Mouse (Mus musculus): ENCODE measurements around the gene Zfp575. TPM values are rescaled to one million over a fixed set of nuclear protein-coding genes. Genes with fewer than 3 reads are reported as not detected.

Gene Zfp575
- polyA plus RNA-seq, 1 experiment from 2014 or later: 3.0 TPM

- Histone ChIP-seq H3K9me3 (no peaks in the 10 kb centered on the region), H3K4me2 (no peak overlapping the region), H3K4me3 (no peak overlapping the region), H3K4me1 (no peaks in the 10 kb centered on the region), H3K9ac (no peak overlapping the region), H3K27ac (no peak overlapping the region), H3K36me3 (peaks cover 47% of the 10 kb centered on the region), H3K27me3 (no peaks in the 10 kb centered on the region)
- 95% methylated on average over 10 of the region's 10 CpGs for whole genome bisulfite sequencing
- ATAC-seq (ENCODE audit: borderline replicate concordance, extremely low read depth, low FRiP score, low TSS enrichment): no peak
Measured at GRCm38 (mm10) chr7:24555786-24556185, 31.7 kb downstream of the Zfp575 start.

GRCm38 (mm10) chr7:24551985-24552759, 35.3 kb downstream of the Zfp575 start:
- no peak overlapping the region for H3K4me3 ChIP-seq

GRCm38 (mm10) chr7:24547534-24548036, 39.9 kb downstream of the Zfp575 start:
- no peak for ATAC-seq (ENCODE audit: borderline replicate concordance, extremely low read depth, low FRiP score, low TSS enrichment)

More at GRCm38 (mm10) chr7:24551985-24552759, 35.3 kb downstream of the Zfp575 start:
- Histone ChIP-seq H3K9me3 (no peaks in the 10 kb centered on the region), H3K27ac (no peak overlapping the region), H3K27me3 (no peaks in the 10 kb centered on the region), H3K4me1 (peaks cover 8% of the 10 kb centered on the region), H3K36me3 (peaks cover 58% of the 10 kb centered on the region), H3K4me2 (no peak overlapping the region), H3K9ac (no peak overlapping the region)
- no peak for ATAC-seq (ENCODE audit: borderline replicate concordance, extremely low read depth, low FRiP score, low TSS enrichment)
- 85% methylated on average over 12 of the region's 12 CpGs for WGBS

GRCm38 (mm10) chr7:24546634-24547389, 40.6 kb downstream of the Zfp575 start:
- Histone ChIP-seq H3K4me3 (peak overlapping the region; percentile 75), H3K27ac (peak overlapping the region; percentile 75), H3K9ac (peak overlapping the region; percentile 67), H3K27me3 (no peaks in the 10 kb centered on the region), H3K36me3 (peaks cover 24% of the 10 kb centered on the region), H3K4me1 (peaks cover 18% of the 10 kb centered on the region), H3K9me3 (no peaks in the 10 kb centered on the region), H3K4me2 (peak overlapping the region; percentile 60)
- peak; percentile 99 for ATAC-seq (ENCODE audit: borderline replicate concordance, extremely low read depth, low FRiP score, low TSS enrichment)
- 3% methylated on average over 57 of the region's 57 CpGs for WGBS

More at GRCm38 (mm10) chr7:24547534-24548036, 39.9 kb downstream of the Zfp575 start:
- WGBS: 12% methylated on average over 13 of the region's 13 CpGs
- H3K27ac ChIP-seq: peak overlapping the region; percentile 47; the same call in 1 of the 2 replicates
- peaks cover 32% of the 10 kb centered on the region for H3K36me3 ChIP-seq
- H3K9me3 ChIP-seq: no peaks in the 10 kb centered on the region
- H3K9ac ChIP-seq: peak overlapping the region; percentile 67
- peaks cover 18% of the 10 kb centered on the region for H3K4me1 ChIP-seq
- H3K4me3 ChIP-seq: peak overlapping the region; percentile 75
- H3K27me3 ChIP-seq: no peaks in the 10 kb centered on the region
- peak overlapping the region; percentile 60 for H3K4me2 ChIP-seq

GRCm38 (mm10) chr7:24546068-24546614, 41.3 kb downstream of the Zfp575 start, which contains the start of the genes Pinlyp and Xrcc1:
TSS of gene Pinlyp (minus strand) at chr7:24546118.
TSS of gene Xrcc1 (plus strand) at chr7:24546289.
- Histone ChIP-seq H3K36me3 (peaks cover 24% of the 10 kb centered on the region), H3K27ac (peak within 1 kb of the TSS; percentile 75), H3K4me1 (peaks cover 18% of the 10 kb centered on the region), H3K9ac (peak within 1 kb of the TSS; percentile 67), H3K9me3 (no peaks in the 10 kb centered on the region), H3K4me3 (peak within 1 kb of the TSS; percentile 75), H3K4me2 (peak within 1 kb of the TSS; percentile 60), H3K27me3 (no peaks in the 10 kb centered on the region)
- 32% methylated on average over 13 of the region's 13 CpGs for WGBS
- no peak for ATAC-seq (ENCODE audit: borderline replicate concordance, extremely low read depth, low FRiP score, low TSS enrichment)

- Histone ChIP-seq H3K36me3 (peaks cover 11% of the 10 kb centered on the region), H3K4me3 (no peak overlapping the region), H3K27me3 (no peaks in the 10 kb centered on the region), H3K27ac (no peak overlapping the region), H3K4me2 (no peak overlapping the region), H3K9me3 (no peaks in the 10 kb centered on the region), H3K4me1 (peaks cover 18% of the 10 kb centered on the region), H3K9ac (no peak overlapping the region)
- 76% methylated on average over 2 of the region's 2 CpGs for WGBS
- ATAC-seq (ENCODE audit: borderline replicate concordance, extremely low read depth, low FRiP score, low TSS enrichment): no peak
Measured at GRCm38 (mm10) chr7:24544506-24544905, 42.9 kb downstream of the Zfp575 start.

- WGBS: 89% methylated on average over 4 of the region's 4 CpGs
- ATAC-seq (ENCODE audit: borderline replicate concordance, extremely low read depth, low FRiP score, low TSS enrichment): no peak
- H3K36me3 ChIP-seq: peaks cover 11% of the 10 kb centered on the region
Measured at GRCm38 (mm10) chr7:24539686-24540085, 47.8 kb downstream of the Zfp575 start.

GRCm38 (mm10) chr7:24538701-24539100, 48.7 kb downstream of the Zfp575 start:
- Histone ChIP-seq H3K4me2 (no peak overlapping the region), H3K4me3 (no peak overlapping the region), H3K4me1 (no peaks in the 10 kb centered on the region), H3K27ac (no peak overlapping the region), H3K9ac (no peak overlapping the region), H3K9me3 (no peaks in the 10 kb centered on the region), H3K27me3 (no peaks in the 10 kb centered on the region), H3K36me3 (peaks cover 21% of the 10 kb centered on the region)
- WGBS: 78% methylated on average over 5 of the region's 5 CpGs
- no peak for ATAC-seq (ENCODE audit: borderline replicate concordance, extremely low read depth, low FRiP score, low TSS enrichment)

More at GRCm38 (mm10) chr7:24539686-24540085, 47.8 kb downstream of the Zfp575 start:
- Histone ChIP-seq H3K9ac (no peak overlapping the region), H3K9me3 (no peaks in the 10 kb centered on the region), H3K27ac (no peak overlapping the region), H3K4me1 (no peaks in the 10 kb centered on the region), H3K4me2 (no peak overlapping the region), H3K27me3 (no peaks in the 10 kb centered on the region), H3K4me3 (no peak overlapping the region)

GRCm38 (mm10) chr7:24538154-24538553, 49.3 kb downstream of the Zfp575 start:
- H3K9me3 ChIP-seq: no peaks in the 10 kb centered on the region
- WGBS: 36% methylated on average over 5 of the region's 5 CpGs
- no peak overlapping the region for H3K9ac ChIP-seq
- no peaks in the 10 kb centered on the region for H3K27me3 ChIP-seq
- no peak overlapping the region for H3K4me3 ChIP-seq
- H3K4me1 ChIP-seq: no peaks in the 10 kb centered on the region
- H3K36me3 ChIP-seq: peaks cover 26% of the 10 kb centered on the region
- no peak overlapping the region for H3K27ac ChIP-seq
- no peak for ATAC-seq (ENCODE audit: borderline replicate concordance, extremely low read depth, low FRiP score, low TSS enrichment)
- no peak overlapping the region for H3K4me2 ChIP-seq

GRCm38 (mm10) chr7:24537591-24537990, 49.9 kb downstream of the Zfp575 start:
- Histone ChIP-seq H3K9me3 (no peaks in the 10 kb centered on the region), H3K4me2 (no peak overlapping the region)
- ATAC-seq (ENCODE audit: borderline replicate concordance, extremely low read depth, low FRiP score, low TSS enrichment): no peak

GRCm38 (mm10) chr7:24537081-24537480, 50.4 kb downstream of the Zfp575 start:
- no peak overlapping the region for H3K4me3 ChIP-seq
- no peak overlapping the region for H3K9ac ChIP-seq
- no peaks in the 10 kb centered on the region for H3K9me3 ChIP-seq
- H3K36me3 ChIP-seq: peaks cover 28% of the 10 kb centered on the region
- peaks cover 4% of the 10 kb centered on the region for H3K4me1 ChIP-seq
- H3K27ac ChIP-seq: no peak overlapping the region
- ATAC-seq (ENCODE audit: borderline replicate concordance, extremely low read depth, low FRiP score, low TSS enrichment): no peak
- WGBS: 73% methylated on average over 4 of the region's 4 CpGs
- no peaks in the 10 kb centered on the region for H3K27me3 ChIP-seq
- no peak overlapping the region for H3K4me2 ChIP-seq

More at GRCm38 (mm10) chr7:24537591-24537990, 49.9 kb downstream of the Zfp575 start:
- WGBS: 77% methylated on average over 5 of the region's 5 CpGs
- Histone ChIP-seq H3K4me3 (no peak overlapping the region), H3K4me1 (no peaks in the 10 kb centered on the region), H3K9ac (no peak overlapping the region), H3K36me3 (peaks cover 28% of the 10 kb centered on the region), H3K27ac (no peak overlapping the region), H3K27me3 (no peaks in the 10 kb centered on the region)
